Mouse (Mus musculus) E14TG2a.4 (cell line): ENCODE measurements around the gene Rock2.

Experiments
- CTCF ChIP-seq: conservative IDR thresholded peaks from 2 replicates; pipeline ENCODE4 v1.5.1; 2014; ENCODE audit warnings: low read length
- NANOG ChIP-seq: IDR thresholded peaks from 2 replicates; pipeline ENCODE4 v1.6.1; 2014; ENCODE audit warnings: borderline replicate concordance, low read length, mixed read lengths

- TF ChIP-seq CTCF = no peak
- no peak for TF ChIP-seq NANOG
These were observed 14.6 kb upstream of the Rock2 start for GRCm38 (mm10) chr12:16880077-16880476.
